Comparison of ENCODE assay signal across 25 mouse cellular contexts in the genomic region with DNA sequence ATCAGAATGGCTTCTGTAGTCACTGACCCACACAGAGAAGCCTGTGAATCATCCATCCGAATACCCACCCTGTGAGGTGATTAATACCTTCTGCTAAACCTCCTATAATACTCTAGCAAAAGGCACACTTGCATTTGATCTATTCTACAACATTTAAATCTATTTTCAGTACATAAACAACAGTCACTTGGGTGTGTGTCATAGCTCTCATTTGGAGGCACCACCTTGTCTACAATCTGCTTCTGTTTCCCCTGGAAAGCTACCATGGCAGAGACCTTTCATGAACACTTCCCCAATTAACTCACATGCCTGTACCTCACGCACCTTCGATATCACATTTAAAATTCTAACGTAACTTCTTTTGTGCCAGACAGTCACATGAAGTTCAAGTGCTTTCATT.
"Had no signal": no experiment of that assay in that cellular context is flagged by ENCODE, and none has a peak within 500 bp of the region (broad histone marks: within the 10 kb centered on the region; RNA-seq: fewer than 3 reads in every experiment).

No protein-coding gene starts in this region.

- DNase-seq: cerebellum, adult 8-10 months; cerebellum, adult 9-10 months; cerebellum, adult 9-11 months; cerebellum, postnatal 10 days; cerebellum, postnatal 14 days; cerebellum, postnatal 25 days; cerebellum, postnatal 36 days; embryo, embryonic 11 days; forebrain, postnatal 0 days; gastrocnemius, adult 2 months; gastrocnemius, postnatal 10 days; gastrocnemius, postnatal 14 days; gastrocnemius, postnatal 25 days; gastrocnemius, postnatal 36 days; heart, adult 11 months; heart, adult 18-20 months had no signal

- H3K4me3 ChIP-seq: embryonic facial prominence, embryonic 10.5 days; embryonic facial prominence, embryonic 12.5 days; embryonic facial prominence, embryonic 13.5 days; embryonic facial prominence, embryonic 15.5 days; erythroblast, embryonic 14.5 days; forebrain, embryonic 10.5 days; forebrain, embryonic 12.5 days; forebrain, embryonic 13.5 days; forebrain, embryonic 15.5 days; gastrocnemius, adult 2 months had no signal

- H3K27ac ChIP-seq: embryonic facial prominence, embryonic 10.5 days; embryonic facial prominence, embryonic 12.5 days; embryonic facial prominence, embryonic 13.5 days; embryonic facial prominence, embryonic 15.5 days; forebrain, embryonic 10.5 days; forebrain, embryonic 12.5 days; forebrain, embryonic 13.5 days; forebrain, embryonic 15.5 days; gastrocnemius, adult 2 months had no signal
